Mouse (Mus musculus) testis, postnatal 14 days (tissue): ENCODE measurements around the gene Grcc10.

ENCODE experiments used
- DNase-seq: peaks from one replicate; pipeline ENCODE4 v3.0.0; 2021; ENCODE audit warnings: low spot score

Gene Grcc10

DNA sequence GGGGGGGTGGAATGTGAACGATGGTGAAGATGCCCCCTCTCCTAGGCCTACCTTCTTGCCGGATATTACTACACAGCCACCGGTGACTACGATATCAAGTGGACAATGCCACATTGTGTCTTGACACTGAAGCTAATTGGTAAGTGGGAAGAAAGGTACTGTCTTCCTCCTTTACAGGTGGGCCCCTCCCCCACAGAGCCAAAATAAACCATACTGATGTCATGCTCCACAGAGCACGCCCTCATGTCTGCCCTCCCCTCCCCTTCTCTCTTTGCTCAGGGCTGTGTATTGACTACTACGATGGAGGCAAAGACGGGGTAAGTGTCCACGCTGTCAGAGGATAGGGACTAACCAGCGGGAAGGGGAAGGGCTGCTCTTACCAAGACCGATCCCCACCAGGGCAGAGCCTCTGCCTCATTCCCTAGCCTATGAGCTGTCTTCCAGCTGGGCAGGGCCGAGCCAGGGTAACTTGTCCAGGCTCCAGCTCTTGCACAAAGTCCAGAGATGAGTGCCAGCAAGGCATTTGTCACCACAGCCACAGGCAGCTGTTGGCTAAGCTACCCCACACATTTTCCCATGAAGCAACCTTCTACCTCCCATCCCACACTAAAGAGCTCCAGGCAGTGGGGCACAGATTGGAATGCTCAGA is 41.1 kb downstream of the Grcc10 start:
- DNase-seq: no peak

DNA sequence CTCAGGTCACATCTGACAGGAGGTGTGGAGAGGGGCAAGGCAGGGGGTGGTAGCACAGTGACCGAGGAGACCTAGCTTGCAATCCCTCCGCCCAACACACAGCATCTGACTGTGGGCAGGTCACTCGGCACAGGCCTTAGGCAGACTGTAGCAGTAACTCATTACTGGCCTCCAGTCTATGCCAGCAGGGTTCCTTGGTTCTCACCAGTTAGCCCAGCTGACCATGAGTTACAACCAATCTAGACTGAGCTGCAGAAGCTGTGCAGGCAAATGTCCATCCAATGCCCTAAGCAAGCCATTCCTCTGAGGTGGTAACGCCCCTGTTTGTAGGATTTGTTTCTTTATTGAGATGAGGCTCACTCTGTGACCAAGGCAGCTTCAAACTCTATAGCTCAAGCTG is 41.8 kb downstream of the Grcc10 start:
- DNase-seq: no peak

DNA sequence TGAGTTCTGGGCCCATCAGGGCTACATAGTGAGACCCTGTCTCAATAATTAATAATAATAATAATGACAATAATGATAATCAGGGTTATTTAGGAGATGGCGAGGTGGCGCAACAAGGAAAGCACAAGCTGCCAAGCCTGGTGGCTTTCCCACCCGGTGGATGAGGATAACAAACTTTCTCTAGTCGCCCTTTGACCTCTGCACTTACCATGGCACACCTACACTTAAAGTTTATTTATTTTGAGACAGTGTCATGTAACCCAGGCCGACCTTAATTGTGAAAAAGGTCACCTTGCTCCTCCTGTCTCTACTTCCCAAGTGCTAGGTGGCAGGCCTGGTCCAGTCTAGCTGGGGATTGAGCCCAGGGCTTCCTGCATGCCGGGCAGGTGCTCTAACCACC is 42.4 kb downstream of the Grcc10 start:
- DNase-seq: no peak

- no peak for DNase-seq
These were observed 44.6 kb downstream of the Grcc10 start for GRCm38 (mm10) chr6:124696441-124697150.

GRCm38 (mm10) chr6:124694166-124694955 is 46.8 kb downstream of the Grcc10 start:
- DNase-seq: peak; percentile 44

- no peak for DNase-seq
These were observed 47.8 kb downstream of the Grcc10 start for GRCm38 (mm10) chr6:124693243-124693981.

GRCm38 (mm10) chr6:124690517-124690916 is 50.7 kb downstream of the Grcc10 start:
- DNase-seq: no peak
